Mouse (Mus musculus): ENCODE measurements around the gene Lcp2. TPM values are rescaled to one million over a fixed set of nuclear protein-coding genes. Genes with fewer than 3 reads are reported as not detected.

Gene Lcp2
- polyA plus RNA-seq, 1 experiment from 2014 or later = 2.5 TPM

DNA sequence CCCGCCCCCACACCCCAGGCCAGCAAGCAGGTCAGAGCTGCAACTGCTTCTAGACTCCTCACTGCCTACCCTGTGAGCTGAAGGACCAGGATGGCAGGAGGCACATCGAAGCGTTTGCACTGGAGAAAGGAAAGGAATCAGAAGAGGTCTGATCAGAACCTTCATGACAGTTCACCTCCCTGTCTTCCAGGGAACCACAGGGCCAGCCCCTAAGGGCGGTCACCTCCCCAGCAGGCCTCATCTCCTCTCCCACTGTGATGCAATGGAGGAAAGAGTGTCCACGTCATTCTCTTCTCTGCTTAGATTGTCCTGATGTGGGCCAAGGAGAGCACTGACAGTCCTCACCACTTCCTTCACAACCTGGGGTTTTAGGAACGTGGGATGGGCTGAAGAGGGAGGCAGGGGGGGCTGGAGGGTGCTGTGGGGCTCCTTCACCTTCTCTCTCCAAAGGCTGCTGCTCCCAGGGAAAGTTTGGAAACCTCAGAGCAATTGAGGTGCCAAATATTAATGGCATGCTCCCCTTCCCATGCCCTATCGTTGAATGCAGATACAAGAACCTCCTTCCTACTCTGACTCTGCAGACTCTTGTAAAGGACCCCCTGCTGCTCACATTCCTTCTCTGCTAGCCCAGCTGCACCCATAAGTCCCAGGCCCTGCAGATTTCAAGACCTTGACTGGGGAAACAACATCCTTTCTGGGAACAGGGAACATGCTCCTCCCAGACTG lies 36.4 kb upstream of the Lcp2 start:
- H3K27ac ChIP-seq (ENCODE audit: low read length) = peak overlapping the region; percentile 66; the same call in 1 of the 2 replicates
- no peaks in the 10 kb centered on the region for H3K36me3 ChIP-seq (ENCODE audit: insufficient read depth, low read length)
- no peak overlapping the region for H3K4me2 ChIP-seq (replicated peaks; ENCODE audit: low read depth, low read length)
- ATAC-seq (ENCODE audit: low FRiP score, low TSS enrichment) = 0 out of 2 replicates have a peak, but pooled peaks have one; percentile 23
- no peak overlapping the region for H3K4me3 ChIP-seq (ENCODE audit: low read length)
- H3K9ac ChIP-seq (replicated peaks; ENCODE audit: low read length) = no peak overlapping the region
- no peaks in the 10 kb centered on the region for H3K4me1 ChIP-seq (ENCODE audit: insufficient read depth, low read length)
- no peaks in the 10 kb centered on the region for H3K9me3 ChIP-seq (ENCODE audit: low read length)
- no peaks in the 10 kb centered on the region for H3K27me3 ChIP-seq (ENCODE audit: insufficient read depth, low read length)
- WGBS = 72% methylated on average over 7 of the region's 7 CpGs

DNA sequence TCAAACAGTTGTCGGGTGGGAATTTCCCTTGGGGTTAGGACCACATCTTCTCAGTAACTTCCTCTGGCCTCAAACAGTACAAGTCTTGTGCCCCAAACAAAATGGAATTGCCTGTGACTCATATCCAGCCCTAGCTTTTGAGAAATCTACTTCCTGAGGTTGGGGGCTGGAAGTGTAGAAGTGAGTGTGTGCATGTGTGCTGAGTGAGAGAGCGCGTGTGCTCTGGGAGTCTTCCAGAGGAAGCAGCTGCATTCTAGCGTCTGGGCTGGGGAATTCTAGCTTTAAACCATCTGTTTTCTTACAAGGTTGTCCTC lies 35.9 kb upstream of the Lcp2 start:
- H3K36me3 ChIP-seq (ENCODE audit: insufficient read depth, low read length) = no peaks in the 10 kb centered on the region
- no peaks in the 10 kb centered on the region for H3K9me3 ChIP-seq (ENCODE audit: low read length)
- H3K27me3 ChIP-seq (ENCODE audit: insufficient read depth, low read length) = no peaks in the 10 kb centered on the region
- H3K27ac ChIP-seq (ENCODE audit: low read length) = peak overlapping the region; percentile 66; the same call in 1 of the 2 replicates
- 50% methylated on average over 4 of the region's 4 CpGs for WGBS
- H3K4me3 ChIP-seq (ENCODE audit: low read length) = no peak overlapping the region
- H3K4me1 ChIP-seq (ENCODE audit: insufficient read depth, low read length) = no peaks in the 10 kb centered on the region
- H3K4me2 ChIP-seq (replicated peaks; ENCODE audit: low read depth, low read length) = no peak overlapping the region
- peak; percentile 31; the same call in 1 of the 2 replicates for ATAC-seq (ENCODE audit: low FRiP score, low TSS enrichment)
- H3K9ac ChIP-seq (replicated peaks; ENCODE audit: low read length) = no peak overlapping the region

DNA sequence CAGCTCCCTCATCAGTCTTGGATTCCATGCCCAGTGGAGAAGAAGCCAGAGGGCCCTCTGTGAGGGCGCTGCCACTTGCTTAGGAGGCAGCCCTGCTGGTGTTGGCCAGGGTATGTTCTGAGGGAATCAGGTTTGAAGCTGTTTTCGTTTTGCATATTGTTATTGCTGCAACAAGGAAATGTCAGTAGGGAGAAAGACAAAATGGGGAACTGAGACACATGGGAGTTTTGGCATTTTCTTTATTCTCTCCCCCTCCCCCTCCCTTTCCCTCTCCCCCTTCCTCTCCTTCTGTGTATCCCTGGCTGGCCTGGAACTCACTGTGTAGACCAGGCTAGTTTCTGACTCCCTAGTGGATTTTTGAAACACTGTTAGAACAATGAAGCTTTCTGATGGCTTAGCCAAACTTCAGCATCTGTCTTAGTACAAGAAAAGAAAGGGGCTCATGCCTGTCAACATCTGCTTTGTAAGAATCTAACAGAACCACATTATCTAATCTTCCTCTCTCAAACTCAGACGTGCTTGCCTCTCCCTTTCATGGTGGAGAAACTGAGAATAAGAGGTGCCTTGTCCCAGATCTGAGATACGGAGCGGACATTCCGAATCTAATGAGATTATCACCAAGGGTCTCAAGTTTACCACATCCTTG lies 34.6 kb upstream of the Lcp2 start:
- Histone ChIP-seq H3K27ac (ENCODE audit: low read length) (no peak overlapping the region), H3K9me3 (ENCODE audit: low read length) (no peaks in the 10 kb centered on the region), H3K9ac (replicated peaks; ENCODE audit: low read length) (no peak overlapping the region), H3K27me3 (ENCODE audit: insufficient read depth, low read length) (no peaks in the 10 kb centered on the region), H3K36me3 (ENCODE audit: insufficient read depth, low read length) (no peaks in the 10 kb centered on the region), H3K4me1 (ENCODE audit: insufficient read depth, low read length) (no peaks in the 10 kb centered on the region), H3K4me3 (ENCODE audit: low read length) (no peak overlapping the region), H3K4me2 (replicated peaks; ENCODE audit: low read depth, low read length) (no peak overlapping the region)
- no peak for ATAC-seq (ENCODE audit: low FRiP score, low TSS enrichment)
- 80% methylated on average over 6 of the region's 6 CpGs for WGBS

DNA sequence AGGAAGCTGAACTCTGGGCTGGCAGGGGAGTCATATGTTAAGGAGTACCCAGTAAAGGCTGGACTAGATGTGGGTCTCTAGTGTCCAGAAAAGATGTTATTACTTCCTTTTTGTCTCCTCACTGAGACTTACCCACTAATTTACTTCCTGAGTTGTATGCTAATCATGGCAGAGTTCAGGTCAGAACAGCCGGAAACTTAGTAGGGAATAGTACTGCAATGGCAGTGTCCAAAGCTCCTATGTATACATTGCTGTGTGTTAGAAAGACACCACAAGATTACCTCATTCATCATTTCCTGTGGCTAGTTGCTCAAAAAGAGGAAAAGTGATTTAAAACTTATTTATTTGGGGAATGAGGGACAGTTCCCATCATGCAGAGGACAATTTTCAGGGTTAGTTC lies 21.6 kb upstream of the Lcp2 start:
- no peaks in the 10 kb centered on the region for H3K4me1 ChIP-seq (ENCODE audit: insufficient read depth, low read length)
- no peak overlapping the region for H3K27ac ChIP-seq (ENCODE audit: low read length)
- 71% methylated on average over 1 of the region's 1 CpGs for WGBS
- no peak overlapping the region for H3K4me2 ChIP-seq (replicated peaks; ENCODE audit: low read depth, low read length)
- H3K9ac ChIP-seq (replicated peaks; ENCODE audit: low read length) = no peak overlapping the region
- no peaks in the 10 kb centered on the region for H3K36me3 ChIP-seq (ENCODE audit: insufficient read depth, low read length)
- no peaks in the 10 kb centered on the region for H3K9me3 ChIP-seq (ENCODE audit: low read length)
- H3K4me3 ChIP-seq (ENCODE audit: low read length) = no peak overlapping the region
- no peak for ATAC-seq (ENCODE audit: low FRiP score, low TSS enrichment)
- H3K27me3 ChIP-seq (ENCODE audit: insufficient read depth, low read length) = no peaks in the 10 kb centered on the region

DNA sequence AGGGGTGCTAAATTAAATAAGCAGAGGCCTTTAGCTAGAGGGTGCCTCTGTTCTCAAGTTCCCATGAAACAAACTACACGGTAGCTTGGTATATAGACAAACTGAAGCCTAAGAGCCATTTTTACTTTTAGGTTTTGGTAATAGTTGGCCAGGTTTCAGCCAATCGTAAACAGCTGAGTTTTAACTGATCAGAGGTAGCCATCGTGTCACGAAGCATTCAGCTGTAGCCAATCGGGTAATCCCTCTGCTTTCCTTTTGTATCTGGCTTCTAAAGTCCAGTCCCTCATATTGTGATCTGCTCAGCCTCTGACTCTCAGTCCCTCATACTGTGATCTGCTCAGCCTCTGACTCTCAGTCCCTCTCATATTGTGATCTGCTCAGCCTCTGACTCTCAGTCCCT lies 17.1 kb upstream of the Lcp2 start:
- no peak for ATAC-seq (ENCODE audit: low FRiP score, low TSS enrichment)
- Histone ChIP-seq H3K9me3 (ENCODE audit: low read length) (no peaks in the 10 kb centered on the region), H3K36me3 (ENCODE audit: insufficient read depth, low read length) (no peaks in the 10 kb centered on the region), H3K4me2 (replicated peaks; ENCODE audit: low read depth, low read length) (no peak overlapping the region), H3K27ac (ENCODE audit: low read length) (no peak overlapping the region), H3K9ac (replicated peaks; ENCODE audit: low read length) (no peak overlapping the region), H3K4me1 (ENCODE audit: insufficient read depth, low read length) (no peaks in the 10 kb centered on the region), H3K27me3 (ENCODE audit: insufficient read depth, low read length) (no peaks in the 10 kb centered on the region), H3K4me3 (ENCODE audit: low read length) (no peak overlapping the region)
- WGBS = 74% methylated on average over 5 of the region's 5 CpGs

DNA sequence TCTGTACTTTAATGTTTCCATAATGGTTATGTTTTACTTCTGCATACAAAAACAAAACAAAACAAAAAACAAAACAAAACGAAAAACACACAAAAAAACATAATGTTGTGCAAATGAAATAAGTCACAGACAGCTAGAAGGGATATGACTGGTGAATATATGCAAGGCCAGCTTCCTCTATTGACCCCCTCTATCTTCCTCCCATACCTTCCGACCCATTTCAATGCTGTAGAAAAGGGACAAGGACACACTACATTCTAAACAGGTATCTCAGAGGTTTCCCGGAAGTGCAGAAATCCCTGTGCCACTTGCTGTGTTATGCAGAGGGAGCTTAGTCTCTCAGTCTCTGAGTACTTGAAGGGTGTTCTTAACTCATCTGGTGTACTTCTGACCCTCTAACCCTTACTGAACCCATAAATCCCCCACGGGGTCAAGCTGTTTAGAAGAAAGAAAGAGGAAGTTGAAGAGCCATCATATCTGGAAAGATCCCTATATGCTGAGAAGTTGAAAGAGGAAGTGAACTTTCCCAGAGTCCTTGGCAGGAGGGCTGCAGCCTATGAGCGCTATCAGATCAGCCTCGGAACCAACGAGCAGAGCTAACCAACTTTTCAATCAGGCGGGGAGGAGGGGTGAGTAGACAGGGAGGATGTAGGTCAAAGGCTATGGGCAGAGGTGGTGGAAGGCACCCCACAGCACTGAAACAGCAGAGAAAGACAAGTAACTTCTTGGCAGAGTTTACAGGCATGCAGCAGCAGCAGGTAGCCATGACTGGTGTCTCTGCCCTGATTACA lies 15.5 kb upstream of the Lcp2 start:
- Histone ChIP-seq H3K9ac (replicated peaks; ENCODE audit: low read length) (no peak overlapping the region), H3K4me2 (replicated peaks; ENCODE audit: low read depth, low read length) (no peak overlapping the region), H3K27ac (ENCODE audit: low read length) (no peak overlapping the region), H3K27me3 (ENCODE audit: insufficient read depth, low read length) (no peaks in the 10 kb centered on the region), H3K4me3 (ENCODE audit: low read length) (no peak overlapping the region), H3K4me1 (ENCODE audit: insufficient read depth, low read length) (no peaks in the 10 kb centered on the region), H3K36me3 (ENCODE audit: insufficient read depth, low read length) (no peaks in the 10 kb centered on the region), H3K9me3 (ENCODE audit: low read length) (no peaks in the 10 kb centered on the region)
- ATAC-seq (ENCODE audit: low FRiP score, low TSS enrichment) = no peak
- 59% methylated on average over 8 of the region's 8 CpGs for WGBS

DNA sequence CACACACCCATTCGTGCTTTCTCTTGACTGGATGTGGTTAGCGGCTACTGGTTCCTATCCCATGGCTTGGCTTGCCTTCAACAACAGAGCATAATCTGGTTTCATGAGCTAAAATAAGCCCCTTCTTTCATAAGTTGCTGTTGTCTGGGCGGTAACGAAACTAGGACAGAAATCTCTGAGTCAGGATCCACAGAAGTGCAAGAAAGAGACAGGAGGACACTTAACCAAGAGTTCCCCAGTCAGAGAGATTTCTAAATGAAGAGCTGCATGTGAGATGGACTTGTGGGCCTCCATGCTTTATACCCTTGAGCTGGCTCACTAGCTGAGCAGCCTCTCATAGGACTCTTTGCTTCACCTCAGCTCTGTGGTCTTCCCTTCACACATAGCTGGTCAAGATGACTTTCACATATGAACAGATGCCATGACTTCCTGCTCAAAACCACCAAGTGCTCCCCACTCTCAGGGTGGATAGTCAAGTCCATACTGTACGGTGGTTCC lies 12.7 kb upstream of the Lcp2 start:
- Histone ChIP-seq H3K9ac (replicated peaks; ENCODE audit: low read length) (no peak overlapping the region), H3K4me2 (replicated peaks; ENCODE audit: low read depth, low read length) (no peak overlapping the region), H3K36me3 (ENCODE audit: insufficient read depth, low read length) (no peaks in the 10 kb centered on the region), H3K27me3 (ENCODE audit: insufficient read depth, low read length) (no peaks in the 10 kb centered on the region), H3K9me3 (ENCODE audit: low read length) (no peaks in the 10 kb centered on the region), H3K4me1 (ENCODE audit: insufficient read depth, low read length) (no peaks in the 10 kb centered on the region), H3K4me3 (ENCODE audit: low read length) (no peak overlapping the region), H3K27ac (ENCODE audit: low read length) (no peak overlapping the region)
- ATAC-seq (ENCODE audit: low FRiP score, low TSS enrichment) = no peak
- 88% methylated on average over 5 of the region's 5 CpGs for WGBS

DNA sequence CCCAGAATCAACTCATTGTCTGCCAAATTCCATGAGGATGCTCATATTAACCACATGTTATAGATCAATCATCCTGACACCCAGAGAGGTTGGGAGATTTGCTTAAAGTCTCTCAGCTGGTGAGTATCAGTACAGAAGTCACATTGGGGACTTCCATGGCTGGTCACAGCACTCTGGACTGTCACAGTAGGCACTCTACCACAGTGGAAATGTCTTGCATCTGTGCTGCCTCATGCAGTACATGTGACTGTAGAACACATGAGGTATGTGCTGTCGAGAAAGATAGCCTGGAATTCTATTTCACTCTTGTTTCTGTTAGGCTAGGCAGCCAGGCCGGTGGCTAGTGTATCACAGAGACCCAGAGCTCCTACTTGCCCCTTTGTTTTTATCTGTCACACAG lies 11.9 kb upstream of the Lcp2 start:
- H3K27me3 ChIP-seq (ENCODE audit: insufficient read depth, low read length) = no peaks in the 10 kb centered on the region
- H3K4me1 ChIP-seq (ENCODE audit: insufficient read depth, low read length) = no peaks in the 10 kb centered on the region
- 64% methylated on average over 2 of the region's 2 CpGs for WGBS
- H3K4me2 ChIP-seq (replicated peaks; ENCODE audit: low read depth, low read length) = no peak overlapping the region
- H3K36me3 ChIP-seq (ENCODE audit: insufficient read depth, low read length) = no peaks in the 10 kb centered on the region
- H3K9ac ChIP-seq (replicated peaks; ENCODE audit: low read length) = no peak overlapping the region
- ATAC-seq (ENCODE audit: low FRiP score, low TSS enrichment) = no peak
- H3K27ac ChIP-seq (ENCODE audit: low read length) = no peak overlapping the region
- no peaks in the 10 kb centered on the region for H3K9me3 ChIP-seq (ENCODE audit: low read length)
- H3K4me3 ChIP-seq (ENCODE audit: low read length) = no peak overlapping the region

DNA sequence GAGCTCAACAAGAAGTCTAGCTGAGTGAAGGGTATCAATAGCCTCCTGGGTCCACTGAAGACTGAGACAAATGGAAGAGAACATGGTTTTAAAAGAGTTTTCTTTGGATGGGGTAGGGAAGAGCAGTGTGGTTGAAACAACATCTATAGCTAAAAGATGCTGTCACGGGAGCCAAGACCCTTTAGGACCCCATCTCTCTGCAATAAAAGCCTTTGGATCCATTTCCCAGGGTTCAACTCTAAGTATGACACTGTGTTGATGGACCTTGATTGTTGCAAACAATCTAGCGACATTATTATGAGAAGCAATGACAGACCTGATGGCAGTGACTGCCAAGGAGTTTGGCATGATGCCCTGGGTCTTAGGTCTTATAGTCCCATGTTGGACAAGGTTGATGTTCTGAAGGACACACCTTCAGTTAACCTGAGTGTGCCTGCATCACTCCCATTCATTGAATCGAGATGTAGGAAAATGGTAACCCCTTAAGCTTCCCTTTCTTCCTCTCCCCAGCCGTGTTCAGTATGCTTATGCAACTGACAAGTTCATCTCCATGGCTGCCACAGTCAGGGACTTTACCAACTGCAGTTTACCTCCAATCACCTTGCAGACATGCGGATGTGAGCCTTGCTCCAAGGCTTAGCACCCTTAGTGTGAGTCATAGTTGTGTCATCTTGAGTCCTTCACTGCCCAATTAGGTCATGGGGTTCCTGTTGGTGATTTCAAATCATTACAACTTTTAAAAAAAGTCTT lies 10.6 kb upstream of the Lcp2 start:
- H3K27me3 ChIP-seq (ENCODE audit: insufficient read depth, low read length) = no peaks in the 10 kb centered on the region
- H3K27ac ChIP-seq (ENCODE audit: low read length) = no peak overlapping the region
- no peak overlapping the region for H3K9ac ChIP-seq (replicated peaks; ENCODE audit: low read length)
- H3K36me3 ChIP-seq (ENCODE audit: insufficient read depth, low read length) = no peaks in the 10 kb centered on the region
- H3K4me1 ChIP-seq (ENCODE audit: insufficient read depth, low read length) = no peaks in the 10 kb centered on the region
- H3K9me3 ChIP-seq (ENCODE audit: low read length) = no peaks in the 10 kb centered on the region
- no peak overlapping the region for H3K4me3 ChIP-seq (ENCODE audit: low read length)
- 85% methylated on average over 5 of the region's 5 CpGs for WGBS
- no peak for ATAC-seq (ENCODE audit: low FRiP score, low TSS enrichment)
- no peak overlapping the region for H3K4me2 ChIP-seq (replicated peaks; ENCODE audit: low read depth, low read length)
